35 mouse cellular contexts compared by ENCODE assay signal in genomic region chr5:101680338-101680737, GRCm38 (mm10). TPM values are rescaled to one million over a fixed set of nuclear protein-coding genes. Genes with fewer than 3 reads are reported as not detected.
"Had no signal": no experiment of that assay in that cellular context is flagged by ENCODE, and none has a peak within 500 bp of the region (broad histone marks: within the 10 kb centered on the region; RNA-seq: fewer than 3 reads in every experiment).

No protein-coding gene starts in this region.

- ATAC-seq: hindbrain, embryonic 16.5 days; hindbrain, postnatal 0 days; inflammation-experienced regulatory T-cells, adult 6 months had no signal

- H3K9ac ChIP-seq: heart, embryonic 12.5 days; heart, embryonic 13.5 days; heart, embryonic 15.5 days; hindbrain, embryonic 12.5 days; hindbrain, embryonic 13.5 days; hindbrain, embryonic 14.5 days; hindbrain, embryonic 15.5 days; kidney, embryonic 15.5 days had no signal

- H3K27me3 ChIP-seq: heart, embryonic 12.5 days; heart, embryonic 15.5 days; hindbrain, embryonic 15.5 days; kidney, embryonic 15.5 days had no signal

- H3K27ac ChIP-seq: heart, embryonic 10.5 days; heart, embryonic 13.5 days; heart, embryonic 15.5 days; hindbrain, embryonic 10.5 days; hindbrain, embryonic 12.5 days; hindbrain, embryonic 13.5 days; hindbrain, embryonic 14.5 days; hindbrain, embryonic 15.5 days; hindbrain, postnatal 0 days; kidney, embryonic 15.5 days; kidney, postnatal 0 days; layer of hippocampus, adult 2 months; left cerebral cortex, adult 2 months had no signal

- DNase-seq: heart, postnatal 10 days; heart, postnatal 14 days; heart, postnatal 36 days; heart, postnatal 4 days; kidney, adult 11 months; kidney, adult 18-20 months; kidney, adult 2 months; kidney, adult 8-10 months; kidney, adult 9 months; kidney, postnatal 10 days; kidney, postnatal 14 days; kidney, postnatal 25 days; kidney, postnatal 36 days; kidney, postnatal 4 days; layer of hippocampus, adult 9-11 months; layer of hippocampus, postnatal 36 days had no signal

- H3K36me3 ChIP-seq: heart, embryonic 10.5 days; heart, embryonic 12.5 days; heart, embryonic 13.5 days; heart, embryonic 15.5 days; hindbrain, embryonic 10.5 days; hindbrain, embryonic 12.5 days; hindbrain, embryonic 13.5 days; hindbrain, embryonic 15.5 days; kidney, embryonic 15.5 days had no signal

- H3K9me3 ChIP-seq: heart, embryonic 10.5 days; heart, embryonic 12.5 days; heart, embryonic 13.5 days; heart, embryonic 15.5 days; hindbrain, embryonic 10.5 days; hindbrain, embryonic 12.5 days; hindbrain, embryonic 13.5 days; hindbrain, embryonic 15.5 days; kidney, embryonic 15.5 days had no signal

- H3K4me3 ChIP-seq: heart, embryonic 10.5 days; heart, embryonic 12.5 days; heart, embryonic 13.5 days; heart, embryonic 15.5 days; hindbrain, embryonic 10.5 days; hindbrain, embryonic 12.5 days; hindbrain, embryonic 13.5 days; hindbrain, embryonic 15.5 days; kidney, embryonic 15.5 days; layer of hippocampus, adult 2 months; left cerebral cortex, adult 2 months had no signal

- H3K4me2 ChIP-seq: heart, embryonic 11.5 days; heart, embryonic 12.5 days; heart, embryonic 13.5 days; heart, embryonic 15.5 days; hindbrain, embryonic 12.5 days; hindbrain, embryonic 13.5 days; hindbrain, embryonic 14.5 days; hindbrain, embryonic 15.5 days; kidney, embryonic 15.5 days had no signal

- H3K4me1 ChIP-seq: heart, embryonic 10.5 days; heart, embryonic 12.5 days; heart, embryonic 13.5 days; heart, embryonic 15.5 days; hindbrain, embryonic 10.5 days; hindbrain, embryonic 12.5 days; hindbrain, embryonic 13.5 days; hindbrain, embryonic 15.5 days had no signal

RNA-seq across cellular contexts. Expression of gene Nkx6-1, which starts 15.5 kb away (rescaled TPM):
- polyA plus RNA-seq: heart, postnatal 0 days; inflammation-experienced regulatory T-cells, adult 6 months; large intestine, adult 2 months had no signal
